Mouse (Mus musculus) gastrocnemius, postnatal 14 days (tissue): ENCODE measurements around the gene Rtn4rl1. TPM values are rescaled to one million over a fixed set of nuclear protein-coding genes. Genes with fewer than 3 reads are reported as not detected.
"Not testable (repeated sequence)": the region's sequence is repeated elsewhere in the genome, so short reads cannot be mapped to it uniquely, and the experiment has no call there.

ENCODE experiments used
- DNase-seq: peaks from one replicate; pipeline ENCODE4 v3.0.0; 2021; ENCODE audit warnings: mixed read lengths
- intact Hi-C: fragments of 180-260 bp; cut with DNase I; formaldehyde crosslinking; loops from one replicate; pipeline ENCODE4 v1.15.1; 2025; ENCODE audit warnings: low total_unique reads
- total RNA-seq, 2 experiments: library from RNA; stranded (reverse); gene quantifications; 2 replicates each; pipeline ENCODE4 v1.2.3; 2021

Gene Rtn4rl1
- total RNA-seq, 2 experiments from 2014 or later: 2.1 to 3.0 TPM

GRCm38 (mm10) chr11:75283784-75284183 is 90.2 kb downstream of the Rtn4rl1 start:
- DNase-seq, intact Hi-C loops: not testable (repeated sequence)

- no peak for DNase-seq
- intact Hi-C loops: no loop called here
These were observed 92.4 kb downstream of the Rtn4rl1 start for GRCm38 (mm10) chr11:75285893-75286467.

- intact Hi-C loops: no loop called here
- no peak for DNase-seq
These were observed 93.3 kb downstream of the Rtn4rl1 start for GRCm38 (mm10) chr11:75286868-75287267.

GRCm38 (mm10) chr11:75287940-75288339 is 94.4 kb downstream of the Rtn4rl1 start:
- DNase-seq: no peak
- intact Hi-C loops: no loop called here

- DNase-seq: no peak
- intact Hi-C loops: no loop called here
These were observed 94.9 kb downstream of the Rtn4rl1 start for GRCm38 (mm10) chr11:75288517-75288916.

GRCm38 (mm10) chr11:75289120-75289519 is 95.5 kb downstream of the Rtn4rl1 start:
- intact Hi-C loops: no loop called here
- DNase-seq: no peak

GRCm38 (mm10) chr11:75290566-75291271 is 97.1 kb downstream of the Rtn4rl1 start:
- intact Hi-C loops: loop anchor here (5.0 kb wide), 1 partner anchor 98 kb away; the partner anchor contains the start of genes Dph1 and Rtn4rl1
- peak; percentile 77 for DNase-seq

GRCm38 (mm10) chr11:75291389-75292215 is 98.0 kb downstream of the Rtn4rl1 start:
- intact Hi-C loops: loop anchor here (5.0 kb wide), 1 partner anchor 99 kb away; the partner anchor contains the start of genes Dph1 and Rtn4rl1
- DNase-seq: peak; percentile 34

- intact Hi-C loops: loop anchor here (5.0 kb wide), 1 partner anchor 100 kb away; the partner anchor contains the start of genes Dph1 and Rtn4rl1
These were observed 98.7 kb downstream of the Rtn4rl1 start for GRCm38 (mm10) chr11:75292281-75292680.

GRCm38 (mm10) chr11:75293852-75294361 is 100.3 kb downstream of the Rtn4rl1 start:
- intact Hi-C loops: loop anchor here (5.0 kb wide), 1 partner anchor 102 kb away; the partner anchor contains the start of genes Dph1 and Rtn4rl1
- no peak for DNase-seq

More at GRCm38 (mm10) chr11:75292281-75292680, 98.7 kb downstream of the Rtn4rl1 start:
- no peak for DNase-seq

GRCm38 (mm10) chr11:75294862-75295261 is 101.3 kb downstream of the Rtn4rl1 start:
- no peak for DNase-seq
- intact Hi-C loops: loop anchor here (5.0 kb wide), 1 partner anchor 103 kb away; the partner anchor contains the start of genes Dph1 and Rtn4rl1

- DNase-seq, intact Hi-C loops: not testable (repeated sequence)
These were observed 102.0 kb downstream of the Rtn4rl1 start for GRCm38 (mm10) chr11:75295534-75295933.

- DNase-seq: no peak
- intact Hi-C loops: no loop called here
These were observed 102.9 kb downstream of the Rtn4rl1 start for GRCm38 (mm10) chr11:75296406-75297005.

GRCm38 (mm10) chr11:75297631-75298030 is 104.0 kb downstream of the Rtn4rl1 start:
- no peak for DNase-seq
- intact Hi-C loops: no loop called here

GRCm38 (mm10) chr11:75298491-75298890 is 104.9 kb downstream of the Rtn4rl1 start:
- no peak for DNase-seq
- intact Hi-C loops: no loop called here

GRCm38 (mm10) chr11:75299786-75300185 is 106.2 kb downstream of the Rtn4rl1 start:
- intact Hi-C loops: no loop called here
- no peak for DNase-seq

GRCm38 (mm10) chr11:75300954-75301353 is 107.4 kb downstream of the Rtn4rl1 start:
- intact Hi-C loops: no loop called here
- no peak for DNase-seq

GRCm38 (mm10) chr11:75304797-75305196 is 111.2 kb downstream of the Rtn4rl1 start:
- no peak for DNase-seq
- intact Hi-C loops: no loop called here

- intact Hi-C loops: no loop called here
- DNase-seq: no peak
These were observed 115.1 kb downstream of the Rtn4rl1 start for GRCm38 (mm10) chr11:75308650-75309049.
